Mouse (Mus musculus) kidney, adult 2 months (tissue): Measurements from ENCODE around the gene Zfp652. TPM values are rescaled to one million over a fixed set of nuclear protein-coding genes. Genes with fewer than 3 reads are reported as not detected.

Experiments
- DNase-seq: peaks from one replicate; pipeline ENCODE4 v3.0.0; 2021
- H3K27ac ChIP-seq: fragments of 200-500 bp; 2 replicates; pipeline ENCODE4 v1.5.1; 2012; ENCODE audit warnings: low read depth, low read length, control low read depth, inconsistent platforms; ENCODE audit not compliant: insufficient read depth
- H3K27me3 ChIP-seq: fragments of 200-500 bp; replicated peaks from 2 replicates; pipeline ENCODE4 v1.6.1; 2012; ENCODE audit warnings: mild to moderate bottlenecking, moderate library complexity, low read length, inconsistent platforms; ENCODE audit not compliant: control insufficient read depth, insufficient read depth
- H3K36me3 ChIP-seq: fragments of 200-500 bp; 2 replicates; pipeline ENCODE4 v1.6.1; 2012; ENCODE audit warnings: mild to moderate bottlenecking, moderate library complexity, low read length, inconsistent platforms; ENCODE audit not compliant: control insufficient read depth, insufficient read depth
- H3K4me1 ChIP-seq: fragments of 200-500 bp; 2 replicates; pipeline ENCODE4 v1.6.1; 2011; ENCODE audit warnings: low read length; ENCODE audit not compliant: control insufficient read depth, insufficient read depth
- H3K4me3 ChIP-seq: fragments of 200-500 bp; 2 replicates; pipeline ENCODE4 v1.5.1; 2011; ENCODE audit warnings: mild to moderate bottlenecking, low read depth, low read length, control low read depth; ENCODE audit not compliant: insufficient read depth
- CTCF ChIP-seq: fragments of 200-500 bp; conservative IDR thresholded peaks from 2 replicates; pipeline ENCODE4 v1.5.1; 2011; ENCODE audit warnings: low read depth, mild to moderate bottlenecking, control low read depth, low read length, moderate library complexity, mixed read lengths; ENCODE audit not compliant: insufficient read depth, insufficient read length
- POLR2A ChIP-seq: fragments of 200-500 bp; IDR thresholded peaks from one replicate; pipeline ENCODE4 v1.6.1; 2011; ENCODE audit warnings: low read depth, low read length, control low read depth
- WGBS: fragments of 180-500 bp; shearing (Covaris S2); methylation state at CpG from one replicate; pipeline ENCODE4 v1.1.7; 2018; 5-methylcytosine and 5-hydroxymethylcytosine counted together
- polyA plus RNA-seq: library from polyadenylated mRNA; depleted of rRNA; stranded (reverse); fragments of >200 nt; gene quantifications from 2 replicates; pipeline ENCODE4 v1.2.3, GENCODE M21; 2012

The Zfp652 gene
- polyA plus RNA-seq, 1 experiment, result 11.4 TPM

- no peak for TF ChIP-seq POLR2A
- no peak for TF ChIP-seq CTCF
- Histone ChIP-seq H3K27ac (no peak overlapping the region), H3K27me3 (no peaks in the 10 kb centered on the region; the same call in 1 of the 2 replicates), H3K4me3 (no peak overlapping the region), H3K36me3 (no peaks in the 10 kb centered on the region), H3K4me1 (0 out of 2 replicates have a peak, but pooled peaks cover 5% of the 10 kb centered on the region)
- DNase-seq, result no peak
- WGBS, result 61% methylated on average over 4 of the region's 4 CpGs
Observed at GRCm38 (mm10) chr11:95726156-95726555, 13.7 kb downstream of the Zfp652 start.

GRCm38 (mm10) chr11:95727947-95728346 lies 15.5 kb downstream of the Zfp652 start:
- H3K27me3 ChIP-seq, result no peaks in the 10 kb centered on the region; the same call in 1 of the 2 replicates
- no peak overlapping the region for H3K27ac ChIP-seq
- H3K4me1 ChIP-seq, result 0 out of 2 replicates have a peak, but pooled peaks cover 5% of the 10 kb centered on the region
- DNase-seq, result no peak
- no peak overlapping the region for H3K4me3 ChIP-seq
- 89% methylated on average over 5 of the region's 5 CpGs for WGBS
- TF ChIP-seq CTCF (no peak), POLR2A (no peak)
- H3K36me3 ChIP-seq, result no peaks in the 10 kb centered on the region

- Histone ChIP-seq H3K4me3 (no peak overlapping the region), H3K36me3 (no peaks in the 10 kb centered on the region), H3K27ac (peak overlapping the region; percentile 35; the same call in 1 of the 2 replicates), H3K4me1 (0 out of 2 replicates have a peak, but pooled peaks cover 5% of the 10 kb centered on the region), H3K27me3 (no peaks in the 10 kb centered on the region)
- 71% methylated on average over 12 of the region's 12 CpGs for WGBS
- peak; percentile 27 for DNase-seq
- no peak for TF ChIP-seq CTCF
- TF ChIP-seq POLR2A, result no peak
Observed at GRCm38 (mm10) chr11:95728916-95729907, 16.7 kb downstream of the Zfp652 start.

GRCm38 (mm10) chr11:95734485-95734884 lies 22.0 kb downstream of the Zfp652 start:
- Histone ChIP-seq H3K36me3 (no peaks in the 10 kb centered on the region), H3K4me3 (no peak overlapping the region), H3K27ac (no peak overlapping the region), H3K27me3 (no peaks in the 10 kb centered on the region), H3K4me1 (peaks cover 4% of the 10 kb centered on the region; the same call in 1 of the 2 replicates)
- no peak for DNase-seq
- WGBS, result 90% methylated on average over 2 of the region's 2 CpGs
- no peak for TF ChIP-seq POLR2A
- no peak for TF ChIP-seq CTCF

GRCm38 (mm10) chr11:95737811-95738210 lies 25.3 kb downstream of the Zfp652 start:
- peaks cover 3% of the 10 kb centered on the region; the same call in 1 of the 2 replicates for H3K4me1 ChIP-seq
- 46% methylated on average over 3 of the region's 3 CpGs for WGBS
- H3K36me3 ChIP-seq, result no peaks in the 10 kb centered on the region
- DNase-seq, result peak; percentile 38
- H3K27ac ChIP-seq, result peak overlapping the region; percentile 60
- TF ChIP-seq CTCF (no peak), POLR2A (no peak)
- no peaks in the 10 kb centered on the region for H3K27me3 ChIP-seq
- H3K4me3 ChIP-seq, result no peak overlapping the region

- WGBS, result 80% methylated on average over 2 of the region's 2 CpGs
- Histone ChIP-seq H3K27ac (no peak overlapping the region), H3K4me3 (no peak overlapping the region), H3K4me1 (no peaks in the 10 kb centered on the region), H3K27me3 (no peaks in the 10 kb centered on the region), H3K36me3 (no peaks in the 10 kb centered on the region)
- DNase-seq, result no peak
- TF ChIP-seq POLR2A, result no peak
- TF ChIP-seq CTCF, result no peak
Observed at GRCm38 (mm10) chr11:95744521-95744920, 32.0 kb downstream of the Zfp652 start.

- DNase-seq, result no peak
- Histone ChIP-seq H3K4me1 (no peaks in the 10 kb centered on the region), H3K36me3 (no peaks in the 10 kb centered on the region), H3K4me3 (no peak overlapping the region), H3K27me3 (no peaks in the 10 kb centered on the region), H3K27ac (no peak overlapping the region)
- no peak for TF ChIP-seq POLR2A
- TF ChIP-seq CTCF, result no peak
- WGBS, result 85% methylated on average over 4 of the region's 4 CpGs
Observed at GRCm38 (mm10) chr11:95746821-95747220, 34.3 kb downstream of the Zfp652 start.

GRCm38 (mm10) chr11:95748331-95748730 lies 35.9 kb downstream of the Zfp652 start:
- 71% methylated on average over 5 of the region's 5 CpGs for WGBS
- H3K27me3 ChIP-seq, result no peaks in the 10 kb centered on the region
- no peak for DNase-seq
- TF ChIP-seq CTCF, result no peak
- TF ChIP-seq POLR2A, result no peak
- no peaks in the 10 kb centered on the region for H3K36me3 ChIP-seq
- H3K27ac ChIP-seq, result no peak overlapping the region
- H3K4me1 ChIP-seq, result no peaks in the 10 kb centered on the region
- H3K4me3 ChIP-seq, result no peak overlapping the region
